ENCODE assay signal across 8 mouse cellular contexts in genomic region chr6:108827336-108827920, GRCm38 (mm10). TPM values are rescaled to one million over a fixed set of nuclear protein-coding genes. Genes with fewer than 3 reads are reported as not detected.
DNase-seq lines count a peak whose midpoint lies in the region; ATAC-seq and TF ChIP-seq lines count a peak whose summit lies in the region.

No protein-coding gene starts in this region.

- 32% methylated on average over 5 of the region's 5 CpGs for WGBS in lung, embryonic 14.5 days
- WGBS in embryonic facial prominence, embryonic 14.5 days, result 12% methylated on average over 5 of the region's 5 CpGs
- 27% methylated on average over 5 of the region's 5 CpGs for WGBS in limb, embryonic 10.5 days
- WGBS in neural tube, embryonic 15.5 days, result 30% methylated on average over 5 of the region's 5 CpGs

- H3K27me3 ChIP-seq in lung, embryonic 14.5 days (ENCODE audit: insufficient read depth, low read length), result no peaks in the 10 kb centered on the region
- no peaks in the 10 kb centered on the region for H3K27me3 ChIP-seq in embryonic facial prominence, embryonic 14.5 days (replicated peaks; ENCODE audit: control insufficient read depth, insufficient read depth, low read length)
- H3K27me3 ChIP-seq in limb, embryonic 10.5 days (ENCODE audit: low read depth, poor library complexity, severe bottlenecking), result no peaks in the 10 kb centered on the region
- H3K27me3 ChIP-seq in neural tube, embryonic 15.5 days (replicated peaks), result no peaks in the 10 kb centered on the region

- peak overlapping the region; percentile 90 for H3K4me3 ChIP-seq in lung, embryonic 14.5 days (ENCODE audit: low read depth, low read length)
- H3K4me3 ChIP-seq in embryonic facial prominence, embryonic 14.5 days (ENCODE audit: low read depth, low read length), result peak overlapping the region; percentile 97
- peak overlapping the region; percentile 91 for H3K4me3 ChIP-seq in limb, embryonic 10.5 days
- H3K4me3 ChIP-seq in neural tube, embryonic 15.5 days (replicated peaks), result peak overlapping the region; percentile 91

- peak overlapping the region; percentile 91 for H3K4me2 ChIP-seq in lung, embryonic 14.5 days
- peak overlapping the region; percentile 76 for H3K4me2 ChIP-seq in embryonic facial prominence, embryonic 14.5 days (ENCODE audit: low read depth, low read length)
- peak overlapping the region; percentile 76 for H3K4me2 ChIP-seq in neural tube, embryonic 15.5 days

- peaks cover 17% of the 10 kb centered on the region; the same call in 1 of the 2 replicates for H3K36me3 ChIP-seq in lung, embryonic 14.5 days (ENCODE audit: insufficient read depth)
- peaks cover 17% of the 10 kb centered on the region; the same call in 1 of the 2 replicates for H3K36me3 ChIP-seq in embryonic facial prominence, embryonic 14.5 days (ENCODE audit: control insufficient read depth, insufficient read depth, low read length)
- H3K36me3 ChIP-seq in limb, embryonic 10.5 days, result peaks cover 20% of the 10 kb centered on the region
- H3K36me3 ChIP-seq in neural tube, embryonic 15.5 days, result peaks cover 13% of the 10 kb centered on the region

- no peaks in the 10 kb centered on the region for H3K9me3 ChIP-seq in lung, embryonic 14.5 days (ENCODE audit: low read depth, low read length)
- H3K9me3 ChIP-seq in embryonic facial prominence, embryonic 14.5 days (ENCODE audit: control insufficient read depth, low read length), result no peaks in the 10 kb centered on the region
- no peaks in the 10 kb centered on the region for H3K9me3 ChIP-seq in limb, embryonic 10.5 days (replicated peaks)
- no peaks in the 10 kb centered on the region for H3K9me3 ChIP-seq in neural tube, embryonic 15.5 days (replicated peaks)

- ATAC-seq in lung, embryonic 14.5 days (ENCODE audit: insufficient read depth), result no peak
- ATAC-seq in embryonic facial prominence, embryonic 14.5 days (ENCODE audit: low read depth), result no peak
- no peak for ATAC-seq in neural tube, embryonic 15.5 days (ENCODE audit: low FRiP score)

- H3K9ac ChIP-seq in lung, embryonic 14.5 days, result peak overlapping the region; percentile 48
- peak overlapping the region; percentile 93; the same call in 1 of the 2 replicates for H3K9ac ChIP-seq in embryonic facial prominence, embryonic 14.5 days (ENCODE audit: low read depth, low read length)
- no peak overlapping the region for H3K9ac ChIP-seq in neural tube, embryonic 15.5 days (replicated peaks)

- DNase-seq in lung, embryonic 14.5 days, result peak; percentile 10
- DNase-seq in lung, postnatal 14 days, result no peak
- DNase-seq in embryonic facial prominence, embryonic 14.5 days (ENCODE audit: low spot score), result no peak
- no peak for DNase-seq in limb, embryonic 10.5 days (ENCODE audit: low spot score)
- DNase-seq in adrenal gland, adult 8-10 months, result no peak
- DNase-seq in layer of hippocampus, adult 11-12 months (ENCODE audit: low spot score), result no peak
- DNase-seq in adrenal gland, adult 18-20 months (ENCODE audit: low spot score in 2 of 2), result no peak

- H3K4me1 ChIP-seq in lung, embryonic 14.5 days (ENCODE audit: insufficient read depth), result peaks cover 6% of the 10 kb centered on the region; the same call in 1 of the 2 replicates
- H3K4me1 ChIP-seq in embryonic facial prominence, embryonic 14.5 days (ENCODE audit: control insufficient read depth, insufficient read depth, low read length), result peaks cover 9% of the 10 kb centered on the region
- peaks cover 19% of the 10 kb centered on the region for H3K4me1 ChIP-seq in limb, embryonic 10.5 days
- H3K4me1 ChIP-seq in neural tube, embryonic 15.5 days, result peaks cover 17% of the 10 kb centered on the region

- TF ChIP-seq CTCF in lung, embryonic 14.5 days (IDR thresholded peaks at IDR 0.05; ENCODE audit: low read depth), result no peak

- no peak overlapping the region for H3K27ac ChIP-seq in lung, embryonic 14.5 days (ENCODE audit: low read depth)
- no peak overlapping the region for H3K27ac ChIP-seq in embryonic facial prominence, embryonic 14.5 days (replicated peaks; ENCODE audit: low read depth, low read length)
- H3K27ac ChIP-seq in limb, embryonic 10.5 days, result peak overlapping the region; percentile 96
- H3K27ac ChIP-seq in neural tube, embryonic 15.5 days (replicated peaks), result no peak overlapping the region

RNA-seq across cellular contexts. Expression of gene Edem1, which starts 1.0 kb away (rescaled TPM):
- 36.4 and 41.5 TPM in 2 replicates for polyA plus RNA-seq in lung, embryonic 14.5 days (2014; fragmentation: Nextera tagmentation; extraction: Ambion mirVana)
- polyA plus RNA-seq in embryonic facial prominence, embryonic 14.5 days (2014; fragmentation: Nextera tagmentation; extraction: Ambion mirVana), result 24.1 and 27.9 TPM in 2 replicates
- polyA plus RNA-seq in limb, embryonic 10.5 days (2016; fragmentation: Nextera tagmentation; extraction: Ambion mirVana), result 19.7 and 21.5 TPM in 2 replicates
- polyA plus RNA-seq in neural tube, embryonic 15.5 days (2015; fragmentation: Nextera tagmentation; extraction: Ambion mirVana), result 5.3 and 11.6 TPM in 2 replicates
- total RNA-seq in adrenal gland, adult 8-10 months (2022), result 10 to 100 TPM; 47.9 to 57.0 (median 51.4) TPM
- 10 to 100 TPM; 45.3 to 49.3 TPM for total RNA-seq in adrenal gland, adult 18-20 months (2021)

RNA-seq across cellular contexts. Expression of gene Arl8b, which starts 44.5 kb away (rescaled TPM):
- 77.9 and 79.6 TPM in 2 replicates for polyA plus RNA-seq in lung, embryonic 14.5 days (2014; fragmentation: Nextera tagmentation; extraction: Ambion mirVana)
- polyA plus RNA-seq in embryonic facial prominence, embryonic 14.5 days (2014; fragmentation: Nextera tagmentation; extraction: Ambion mirVana), result 75.5 and 78.7 TPM in 2 replicates
- 55.1 and 64.3 TPM in 2 replicates for polyA plus RNA-seq in limb, embryonic 10.5 days (2016; fragmentation: Nextera tagmentation; extraction: Ambion mirVana)
- polyA plus RNA-seq in neural tube, embryonic 15.5 days (2015; fragmentation: Nextera tagmentation; extraction: Ambion mirVana), result 112 and 117 TPM in 2 replicates
- 100 to 1,000 TPM in 2 of 4 experiments, 10 to 100 TPM in 2; 96.7 to 128 (median 110) TPM for total RNA-seq in adrenal gland, adult 8-10 months (2022)
- total RNA-seq in adrenal gland, adult 18-20 months (2021), result 100 to 1,000 TPM; 107 to 126 TPM
